Mouse (Mus musculus) bone marrow, adult 2 months (tissue): ENCODE results near the gene Zfp652.

Experiments used
- CTCF ChIP-seq: fragments of 200-500 bp; IDR thresholded peaks from 2 replicates; pipeline ENCODE4 v1.5.1; 2011; ENCODE audit warnings: low read length, control low read depth; ENCODE audit not compliant: control insufficient read depth, insufficient read depth
- POLR2A ChIP-seq: fragments of 200-500 bp; IDR thresholded peaks from 2 replicates; pipeline ENCODE4 v1.6.1; 2011; ENCODE audit warnings: low read depth, mild to moderate bottlenecking, control low read depth, low read length, borderline replicate concordance; ENCODE audit not compliant: control insufficient read depth

GRCm38 (mm10) chr11:95837059-95837458, 124.6 kb downstream of the Zfp652 start, which contains the start of gene Gngt2:
- TF ChIP-seq CTCF (no peak), POLR2A (no peak)
